Mouse (Mus musculus) v-Abl transformed pro-B cells (cell line): Measurements from ENCODE around the gene Kremen2.

ENCODE experiments used
- in situ Hi-C, 2 experiments: fragments of 400-800 bp; cut with MboI; formaldehyde crosslinking; loops; one replicate each; pipeline ENCODE4 v1.15.1; 2025; ENCODE audit not compliant: unreplicated experiment in 2 of 2

The Kremen2 gene

DNA sequence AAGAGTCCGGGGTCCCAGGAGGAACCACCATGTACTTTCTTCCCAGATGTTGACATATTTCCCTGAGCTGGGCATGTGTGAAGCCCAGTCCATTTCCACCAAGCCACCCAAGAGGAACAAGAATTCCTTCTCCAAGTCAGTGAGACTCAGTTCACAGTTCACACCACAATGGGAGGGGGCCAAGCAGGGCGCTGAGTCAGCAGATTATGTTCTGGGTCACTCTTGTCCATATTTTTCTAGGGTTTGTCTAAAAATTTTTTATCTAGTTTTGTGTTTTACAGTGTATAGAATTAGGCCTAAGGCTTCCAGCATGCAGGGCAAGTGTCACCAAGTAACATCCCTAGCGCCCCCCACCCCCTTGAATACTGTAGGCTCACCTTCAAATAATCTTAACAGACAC, 15.5 kb upstream of the Kremen2 start:
- in situ Hi-C loops = no loop called here

DNA sequence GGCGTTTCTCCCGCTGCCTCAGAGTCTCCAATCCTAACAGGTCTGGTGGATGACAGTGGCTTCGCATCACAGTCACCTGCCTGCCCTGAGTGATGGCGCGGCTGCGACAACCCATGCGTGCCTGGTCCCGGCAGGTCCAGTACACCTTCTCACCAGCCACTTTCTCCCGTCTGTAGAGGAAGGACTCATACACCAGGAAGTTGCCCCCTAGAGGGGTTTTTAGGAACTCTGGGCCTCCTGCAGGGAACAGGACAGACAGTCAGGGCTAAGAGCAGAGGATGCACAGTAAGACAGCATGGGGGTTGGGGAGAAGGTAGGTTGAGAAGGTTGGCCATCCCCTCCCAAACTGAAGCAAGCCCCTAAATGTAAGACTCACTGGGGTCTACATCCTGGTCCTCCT, 14.6 kb upstream of the Kremen2 start:
- in situ Hi-C loops = no loop called here

DNA sequence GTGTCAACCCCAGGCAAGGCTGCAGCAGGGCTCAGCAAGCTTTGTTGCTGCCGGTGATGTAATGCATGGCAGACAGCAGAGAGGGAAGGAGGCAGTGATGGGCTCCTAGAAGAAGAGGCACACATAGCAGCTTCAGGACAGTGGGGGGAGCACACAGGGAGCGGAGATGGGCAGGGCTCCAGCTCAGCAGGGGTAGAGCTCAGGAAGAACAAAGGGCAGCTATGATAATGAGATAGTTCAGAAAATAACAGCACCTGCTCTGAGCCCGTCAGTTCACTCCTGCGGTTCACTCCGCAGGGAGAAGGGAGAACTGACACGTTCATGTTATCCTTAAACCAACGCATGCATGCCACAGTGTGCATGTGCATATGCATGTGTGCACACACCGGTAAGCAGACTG, 13.2 kb upstream of the Kremen2 start:
- in situ Hi-C loops = no loop called here

DNA sequence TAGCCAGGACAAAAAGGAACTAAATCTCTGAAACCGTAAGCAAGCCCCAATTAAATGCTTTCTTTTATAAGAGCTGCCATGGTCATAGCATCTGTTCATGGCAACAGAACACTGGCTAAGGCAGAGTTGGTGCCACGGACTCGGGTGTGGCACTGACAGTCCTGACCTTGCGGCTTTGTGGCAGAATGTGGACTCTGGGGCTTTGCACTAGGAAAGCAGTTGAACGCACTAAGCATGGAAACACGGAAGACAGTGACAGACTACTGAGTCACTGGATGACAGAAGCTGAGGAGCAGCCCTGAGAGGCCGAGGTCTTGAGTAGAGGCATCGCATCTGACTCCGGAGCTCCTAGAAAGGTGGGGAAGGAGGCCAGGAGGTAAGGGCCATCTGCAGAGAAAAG, 11.9 kb upstream of the Kremen2 start:
- in situ Hi-C loops = no loop called here

DNA sequence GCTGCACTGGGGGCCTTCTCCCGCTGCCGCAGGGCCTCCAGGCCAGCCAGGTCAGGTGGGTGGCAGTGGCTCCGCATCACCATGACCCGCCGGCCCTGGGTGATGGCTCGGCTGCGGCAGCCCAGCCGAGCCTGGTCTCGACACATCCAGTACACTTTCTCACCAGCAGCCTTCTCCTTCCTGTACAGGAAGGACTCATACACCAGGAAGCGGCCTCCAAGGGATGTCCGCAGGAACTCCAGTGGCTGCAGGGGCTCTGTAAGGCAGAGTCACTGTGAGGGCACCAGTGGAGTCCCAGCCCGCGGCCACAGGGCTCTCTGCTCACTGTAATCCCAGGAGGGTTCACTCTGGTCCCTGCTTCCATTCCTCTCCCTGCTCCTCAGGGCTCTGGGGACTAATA, 10.1 kb upstream of the Kremen2 start:
- in situ Hi-C loops = no loop called here

DNA sequence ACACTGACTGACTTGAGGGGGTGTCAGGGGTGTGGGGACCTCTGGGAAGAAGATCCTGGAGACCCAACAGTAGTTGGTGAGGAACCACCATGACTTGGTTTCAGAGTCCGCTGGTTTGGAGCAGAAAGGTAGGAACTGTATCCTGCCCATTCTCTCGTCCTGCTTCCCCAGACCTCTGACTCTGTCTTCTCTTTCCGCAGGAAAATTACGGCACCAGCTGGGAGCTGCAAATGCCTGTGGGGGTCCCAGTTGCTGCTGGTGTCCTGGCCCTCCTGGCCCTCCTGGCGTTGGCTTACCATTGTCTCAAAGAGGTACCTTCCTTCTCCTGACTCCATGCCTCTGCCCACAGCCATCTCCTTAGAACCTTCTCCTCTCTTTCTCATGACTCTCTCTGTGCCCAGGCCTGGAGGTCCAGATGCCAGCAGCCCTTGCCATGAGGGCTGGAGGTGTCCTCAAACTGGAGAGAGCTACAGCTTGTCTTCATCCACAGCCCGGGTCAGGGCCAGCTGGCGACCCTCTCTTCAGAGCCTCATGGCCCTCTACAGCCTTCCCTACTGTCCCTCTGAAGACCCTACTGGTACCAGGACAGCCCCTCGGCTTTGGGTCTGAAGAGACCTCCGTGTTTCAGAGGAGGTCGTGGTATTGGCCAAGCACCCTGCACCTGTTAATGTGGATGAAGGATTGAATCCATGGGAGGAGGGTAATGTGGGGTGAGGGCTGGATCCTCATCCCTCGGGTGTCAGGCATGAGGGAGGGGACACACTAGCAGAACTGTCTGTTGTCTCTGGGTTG, 4.0 kb upstream of the Kremen2 start:
- in situ Hi-C loops = loop anchor here in 1 of 2 experiments (10.0 kb wide), 1 partner anchor 215 kb away; no protein-coding TSS in a partner anchor

DNA sequence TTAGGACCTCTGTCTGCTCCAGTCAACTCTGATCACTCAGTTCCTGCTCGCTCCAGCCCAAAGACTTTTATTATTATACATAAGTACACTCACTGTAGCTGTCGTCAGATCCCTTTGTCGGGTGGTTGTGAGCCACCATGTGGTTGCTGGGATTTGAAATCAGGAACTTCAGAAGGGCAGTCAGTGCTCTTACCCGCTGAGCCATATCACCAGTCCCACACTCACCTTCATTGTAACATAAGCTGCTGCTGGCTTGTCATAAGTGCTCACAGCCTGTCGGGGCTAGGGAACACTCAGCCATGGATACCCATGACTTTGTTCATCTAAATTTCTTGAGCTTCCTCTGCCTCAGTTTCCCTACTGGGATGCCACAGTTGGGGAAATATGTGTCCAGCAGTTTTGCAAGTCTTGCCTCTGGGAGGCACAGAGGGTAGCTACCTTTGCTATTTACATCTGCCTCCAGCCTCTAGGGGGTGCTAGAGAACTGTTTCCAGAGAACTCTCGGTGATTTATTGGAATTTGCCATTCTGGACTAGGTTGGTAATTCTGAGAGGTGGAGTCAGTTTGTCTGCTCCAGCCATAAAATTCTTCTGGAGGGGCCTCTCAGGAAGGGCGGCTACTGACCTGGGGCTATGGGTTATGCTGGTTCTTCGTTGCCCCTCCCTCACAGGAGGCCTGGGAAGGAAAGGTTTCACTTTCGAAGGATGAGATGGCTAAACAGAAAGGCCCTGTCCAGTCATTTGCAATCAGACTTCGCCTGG, 3.2 kb upstream of the Kremen2 start:
- in situ Hi-C loops = loop anchor here in 1 of 2 experiments (10.0 kb wide), 1 partner anchor 216 kb away; no protein-coding TSS in a partner anchor

DNA sequence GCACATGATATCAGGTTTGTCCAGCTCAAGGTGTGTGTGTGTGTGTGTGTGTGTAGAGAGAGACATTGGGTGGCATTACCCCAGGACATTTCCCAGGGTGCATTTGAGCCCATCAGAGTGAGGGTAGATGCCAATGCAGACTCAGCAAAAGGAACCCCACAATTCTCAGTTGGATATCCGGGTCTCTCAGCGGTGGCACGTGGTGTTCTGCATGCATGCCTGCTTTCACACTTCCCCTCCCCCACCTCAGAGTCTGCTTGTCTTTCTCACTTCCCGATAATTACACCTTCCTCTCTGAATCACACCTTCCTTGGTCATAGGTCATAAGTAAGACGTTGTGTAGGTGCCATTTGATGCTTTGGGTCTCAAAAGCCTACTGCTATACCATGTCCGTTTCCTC, 2.4 kb upstream of the Kremen2 start:
- in situ Hi-C loops = loop anchor here in 1 of 2 experiments (10.0 kb wide), 1 partner anchor 217 kb away; no protein-coding TSS in a partner anchor

DNA sequence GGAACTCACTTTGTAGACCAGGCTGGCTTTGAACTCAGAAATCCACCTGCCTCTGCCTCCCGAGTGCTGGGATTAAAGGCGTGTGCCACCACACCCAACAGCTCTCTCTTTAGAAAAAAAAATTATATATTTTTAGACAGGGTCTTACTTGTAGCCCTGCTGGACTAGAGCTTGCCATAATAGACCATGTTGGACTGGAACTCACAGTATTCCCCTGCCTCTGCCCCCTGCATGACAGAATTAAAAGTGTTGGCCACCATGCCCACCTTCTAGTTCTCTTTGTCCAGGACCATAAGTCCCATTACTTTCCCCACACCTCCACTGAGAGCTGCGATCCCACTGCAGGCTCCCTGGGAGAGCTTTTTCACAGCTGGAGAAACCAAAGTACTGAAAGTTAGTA, 1.8 kb upstream of the Kremen2 start:
- in situ Hi-C loops = loop anchor here in 1 of 2 experiments (10.0 kb wide), 1 partner anchor 217 kb away; no protein-coding TSS in a partner anchor

DNA sequence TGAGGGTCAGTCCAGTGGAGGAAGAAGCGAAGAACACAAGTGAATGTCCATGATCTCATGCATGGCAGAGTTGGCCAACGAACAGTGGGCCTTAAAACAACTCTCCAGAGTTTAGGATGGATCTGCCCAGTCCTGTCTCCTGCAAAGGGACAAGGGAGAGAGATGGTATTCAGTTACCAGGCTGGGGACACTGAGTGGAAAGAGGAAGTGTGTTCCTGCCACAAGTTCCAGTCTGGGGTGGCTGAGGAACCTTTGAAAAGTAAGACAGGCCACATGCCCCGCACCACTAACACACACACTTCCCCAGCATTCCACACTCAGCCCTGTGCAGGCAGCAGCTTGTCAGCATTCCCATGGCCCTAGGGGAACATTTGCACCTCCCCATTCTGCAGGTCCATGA, 1.1 kb upstream of the Kremen2 start:
- in situ Hi-C loops = loop anchor here in 1 of 2 experiments (10.0 kb wide), 1 partner anchor 218 kb away; no protein-coding TSS in a partner anchor

DNA sequence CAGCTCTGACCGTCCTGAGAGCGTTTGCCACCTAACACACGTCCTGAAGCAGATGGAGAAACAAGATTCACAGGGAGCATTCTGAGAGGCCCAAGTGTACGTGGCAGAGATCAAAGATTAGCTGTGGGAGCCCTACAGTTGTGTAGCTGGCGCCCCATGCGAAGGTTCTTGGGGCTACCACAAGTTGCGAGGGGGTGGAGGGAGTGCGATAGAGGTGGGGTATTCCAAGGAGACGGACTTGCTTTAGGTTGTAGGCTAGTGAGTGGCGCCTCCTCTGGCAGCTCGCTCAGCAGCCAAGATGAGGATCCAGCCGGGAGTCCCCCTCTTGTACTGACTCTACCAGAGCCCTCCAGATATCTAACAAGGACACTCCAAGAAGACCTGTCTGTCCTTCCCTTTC, 678 bp upstream of the Kremen2 start:
- in situ Hi-C loops = loop anchor here in 1 of 2 experiments (10.0 kb wide), 1 partner anchor 218 kb away; no protein-coding TSS in a partner anchor

DNA sequence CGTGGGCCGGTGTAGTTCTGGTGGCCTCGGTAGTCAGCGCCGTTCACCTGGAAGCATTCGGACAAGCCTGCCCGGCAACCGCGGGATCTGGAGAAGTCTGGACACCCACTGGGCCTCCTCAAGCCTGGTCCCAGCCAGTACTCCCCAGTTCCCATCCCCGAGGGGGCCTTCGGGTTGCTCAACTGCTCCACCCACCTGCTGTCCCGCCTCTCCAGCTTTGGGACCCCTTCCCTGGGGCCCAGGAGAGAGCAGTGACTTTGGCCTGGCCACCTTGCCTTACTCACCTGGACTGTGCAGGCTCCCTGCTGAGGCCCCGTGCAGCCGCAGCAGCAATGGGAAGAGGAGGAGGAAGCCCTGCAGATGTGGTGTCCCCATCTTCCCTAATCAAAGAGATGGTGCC, 982 bp downstream of the Kremen2 start:
- in situ Hi-C loops = loop anchor here in 1 of 2 experiments (10.0 kb wide), 1 partner anchor 220 kb away; no protein-coding TSS in a partner anchor

DNA sequence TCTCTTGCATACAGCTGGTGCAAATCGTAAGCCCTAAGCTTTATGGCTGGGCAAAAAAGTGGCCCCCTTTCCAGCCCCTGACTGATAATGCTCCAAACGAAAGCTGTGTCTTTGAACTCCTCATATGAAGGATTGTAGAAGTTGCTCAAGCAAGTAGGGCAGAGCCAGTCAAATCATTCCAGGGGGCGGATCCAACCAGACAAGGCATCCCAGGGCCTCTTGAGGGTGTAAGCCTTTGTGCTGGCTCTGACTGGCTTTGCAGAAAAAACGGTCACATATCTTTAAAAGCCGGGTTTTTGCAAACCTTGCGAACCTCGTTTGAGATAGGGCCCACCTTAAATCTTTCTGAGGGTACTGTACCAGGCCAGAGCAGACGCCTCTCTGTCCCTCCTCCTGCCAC, 1.6 kb downstream of the Kremen2 start:
- in situ Hi-C loops = loop anchor here in 1 of 2 experiments (10.0 kb wide), 1 partner anchor 221 kb away; no protein-coding TSS in a partner anchor

DNA sequence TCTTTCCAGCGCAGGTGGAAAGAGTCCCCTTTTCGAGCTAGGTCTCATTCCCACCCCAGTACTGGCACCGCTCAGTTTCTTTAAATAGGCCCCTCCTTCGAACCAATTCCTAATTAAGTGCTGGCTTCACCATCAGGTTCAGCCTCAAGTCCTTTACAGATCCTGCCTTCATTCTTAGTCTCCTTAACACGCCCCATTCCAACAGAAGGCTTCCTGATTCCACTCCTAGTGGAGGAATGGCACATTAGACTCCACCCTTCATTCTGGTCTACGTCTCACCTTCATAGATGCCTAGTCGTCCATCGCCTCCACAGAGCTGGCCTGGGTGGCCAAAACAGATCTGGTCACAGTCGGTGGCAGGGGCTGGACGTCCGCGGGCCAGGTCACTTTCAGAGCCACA, 2.7 kb downstream of the Kremen2 start:
- in situ Hi-C loops = loop anchor here in 1 of 2 experiments (10.0 kb wide), 1 partner anchor 222 kb away; no protein-coding TSS in a partner anchor

DNA sequence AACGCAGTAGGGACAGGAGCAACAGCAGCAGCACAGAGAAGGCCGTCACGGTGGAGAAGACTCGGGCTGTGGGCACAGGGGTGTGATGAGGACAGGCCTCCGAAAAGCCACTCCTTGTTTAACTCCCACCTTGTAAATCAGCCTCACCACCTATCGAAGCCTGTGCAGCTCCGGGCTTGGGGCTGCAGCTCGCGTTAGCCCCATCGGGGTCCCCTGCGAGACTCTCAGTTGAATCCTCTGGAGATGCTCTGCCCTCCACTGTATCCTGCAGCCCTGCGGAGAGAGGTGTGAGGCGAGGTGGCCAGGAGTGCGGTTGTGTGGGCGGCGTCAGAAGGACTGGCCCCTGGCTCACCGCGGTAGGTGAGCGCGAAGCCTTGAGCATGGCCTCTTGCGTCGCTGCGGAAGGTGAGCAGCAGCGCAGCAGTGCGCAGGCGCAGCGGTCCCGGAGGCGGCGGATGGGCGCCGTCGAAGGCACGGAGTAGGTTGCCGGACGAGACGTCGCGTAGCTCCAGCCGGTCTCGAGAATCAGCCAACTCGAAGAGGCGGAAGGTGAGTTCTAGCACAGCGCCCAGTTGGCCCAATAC, 3.3 kb downstream of the Kremen2 start:
- in situ Hi-C loops = loop anchor here in 1 of 2 experiments (10.0 kb wide), 1 partner anchor 222 kb away; no protein-coding TSS in a partner anchor

DNA sequence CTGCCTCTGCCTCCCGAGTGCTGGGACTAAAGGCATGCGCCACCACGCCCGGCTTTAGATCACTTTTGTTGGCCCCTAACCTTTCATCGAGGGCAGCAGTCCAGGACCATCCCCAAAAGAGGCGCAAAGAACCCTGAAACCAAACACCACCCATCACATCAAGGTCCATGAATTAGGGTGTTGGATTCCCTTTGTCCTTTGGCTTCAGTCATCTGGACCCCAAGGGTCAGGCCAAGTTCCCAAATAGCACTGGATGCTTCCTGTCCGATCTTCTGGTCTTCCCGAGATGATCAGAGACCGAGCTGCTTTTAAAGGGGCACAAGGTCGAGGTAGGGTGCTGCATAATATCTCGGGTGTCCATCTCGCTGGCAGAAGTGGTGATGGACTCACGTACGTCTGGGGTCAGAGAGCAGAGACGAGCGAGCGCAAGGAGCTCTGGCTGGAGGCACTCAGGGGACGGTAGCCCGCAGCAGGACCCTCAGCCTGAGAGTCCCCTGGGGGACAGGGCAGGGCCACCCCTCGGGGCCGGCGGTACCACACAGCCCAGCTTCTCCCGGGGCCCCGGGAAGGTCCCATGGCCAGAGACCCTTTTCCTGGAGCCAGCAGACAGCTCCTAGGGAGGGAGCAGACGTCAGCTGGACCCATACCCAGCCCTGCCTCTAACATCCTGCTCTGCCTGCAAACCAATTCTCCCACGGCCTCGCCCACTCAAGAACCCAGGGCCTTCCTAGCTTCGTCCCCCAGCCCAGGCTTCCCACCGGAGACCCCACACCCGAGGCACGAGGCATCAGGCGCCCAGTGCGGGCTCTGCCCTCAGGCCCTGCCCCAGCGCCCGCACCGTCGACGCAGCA, 4.0 kb downstream of the Kremen2 start:
- in situ Hi-C loops = loop anchor here in 1 of 2 experiments (10.0 kb wide), 1 partner anchor 223 kb away; no protein-coding TSS in a partner anchor

DNA sequence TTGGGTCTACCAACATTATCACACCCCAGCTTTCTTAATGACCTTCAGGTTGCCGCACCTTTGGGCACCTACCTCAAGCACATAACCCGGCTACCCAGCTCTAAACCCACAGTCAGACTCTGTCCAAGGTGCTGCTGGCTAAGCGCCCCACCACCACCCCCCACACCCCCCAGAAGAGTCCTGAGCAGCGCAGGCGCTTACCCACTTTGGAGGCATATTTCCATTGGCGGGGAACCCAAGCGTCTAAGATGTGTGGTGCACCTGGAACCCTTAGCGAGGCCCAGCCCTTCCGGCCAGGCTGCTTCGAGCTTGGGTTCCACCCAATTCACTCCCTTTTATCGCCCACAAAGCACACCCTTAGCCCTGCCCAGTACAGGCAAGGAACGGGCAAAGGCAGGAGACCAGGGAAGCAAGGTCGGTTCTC, 5.0 kb downstream of the Kremen2 start, which contains the start of gene Paqr4:
TSS of gene Paqr4 (minus strand) at position 270 of the 424 bp plus-strand sequence.
- in situ Hi-C loops = loop anchor here in 1 of 2 experiments (10.0 kb wide), 1 partner anchor 224 kb away; no protein-coding TSS in a partner anchor

DNA sequence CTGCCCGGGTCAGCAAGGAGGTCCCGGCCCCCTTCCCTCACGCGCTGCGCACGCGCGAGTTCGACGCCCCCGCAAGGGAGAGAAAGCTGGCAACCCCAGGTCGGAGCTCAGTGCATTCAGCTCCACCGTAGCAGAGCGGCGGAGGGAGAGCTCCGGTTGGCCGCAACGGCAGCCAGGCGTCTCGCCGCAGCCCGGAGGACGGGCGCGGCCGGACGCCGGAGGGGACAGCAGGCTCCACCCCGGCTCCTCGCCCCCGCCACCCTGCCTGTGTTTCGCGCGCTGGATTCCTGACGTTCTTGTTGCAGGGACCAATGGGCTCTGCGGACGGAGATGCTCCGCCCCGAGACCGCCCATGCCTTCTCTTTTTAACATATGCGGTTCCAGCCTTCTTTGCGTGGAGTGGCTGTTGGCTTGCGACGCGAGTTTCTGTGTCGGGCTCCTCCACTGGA, 5.5 kb downstream of the Kremen2 start:
- in situ Hi-C loops = loop anchor here in 1 of 2 experiments (10.0 kb wide), 1 partner anchor 225 kb away; no protein-coding TSS in a partner anchor
